Mouse (Mus musculus) lung, postnatal 25 days (tissue): ENCODE data around the gene Phospho2.

Source experiments
- DNase-seq: peaks from one replicate; pipeline ENCODE4 v3.0.0; 2022; ENCODE audit warnings: low spot score

Gene Phospho2

DNA sequence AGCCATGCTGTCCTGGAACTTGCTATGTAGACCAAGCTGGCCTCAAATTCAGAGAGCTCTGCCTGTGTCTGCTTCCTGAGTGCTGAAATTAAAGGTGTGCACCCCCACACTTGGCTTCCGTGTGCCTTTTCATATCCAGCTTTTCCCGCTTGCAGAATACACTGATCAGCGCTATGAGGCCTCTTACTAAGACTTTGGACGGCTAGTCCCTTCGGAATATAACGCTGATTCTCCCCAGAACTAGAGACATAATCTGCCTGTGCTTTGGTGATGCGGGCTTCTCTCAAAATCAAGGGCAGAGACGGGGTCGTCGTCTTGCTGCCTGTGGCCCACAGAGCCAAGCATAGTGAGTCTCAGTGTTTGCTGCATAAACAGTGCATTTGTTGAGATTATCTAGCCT lies 36.5 kb downstream of the Phospho2 start:
- DNase-seq = no peak

- peak; percentile 15 for DNase-seq
Measured at GRCm38 (mm10) chr2:69826380-69826779, 37.0 kb downstream of the Phospho2 start.

- DNase-seq = no peak
Measured at GRCm38 (mm10) chr2:69828031-69828430, 38.6 kb downstream of the Phospho2 start.

DNA sequence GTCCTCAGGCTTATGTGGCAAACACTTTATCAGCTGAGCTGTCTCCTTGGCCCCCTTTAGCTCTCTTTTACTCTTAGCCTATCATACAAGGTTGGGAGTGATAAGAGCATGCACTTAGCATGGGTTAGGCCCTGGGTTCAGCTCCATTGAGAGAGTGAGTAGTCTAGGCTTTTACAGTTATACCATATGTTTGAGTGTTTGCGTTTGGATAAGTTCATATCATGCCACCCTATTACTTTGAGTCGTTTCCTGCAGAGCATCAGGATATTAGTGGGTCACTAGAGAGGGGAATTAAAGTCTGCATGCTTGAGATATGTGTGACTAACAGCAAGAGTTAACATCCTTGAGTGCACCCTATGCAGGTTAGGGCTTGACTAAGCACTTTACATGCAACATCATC lies 40.3 kb downstream of the Phospho2 start:
- DNase-seq = no peak

DNA sequence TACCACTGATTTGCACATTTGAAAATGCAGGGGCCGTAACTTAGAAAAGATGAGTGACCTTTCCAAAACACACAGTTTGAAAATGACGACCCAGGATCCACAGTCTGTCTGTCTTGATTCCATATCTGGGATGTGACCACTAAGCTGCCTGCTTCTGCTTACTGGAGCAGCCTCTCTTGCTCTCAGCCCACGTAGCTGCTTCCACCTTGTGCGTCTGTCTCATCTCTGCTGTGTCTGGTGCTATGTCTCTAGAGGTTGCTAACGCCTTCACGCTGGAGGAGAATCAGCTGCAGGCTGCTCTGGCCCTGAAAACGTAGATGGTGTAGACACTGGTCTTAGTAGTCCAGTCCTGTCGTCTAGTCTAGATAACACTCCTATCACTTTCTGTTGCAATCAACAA lies 40.7 kb downstream of the Phospho2 start:
- no peak for DNase-seq

GRCm38 (mm10) chr2:69837244-69837967 lies 48.0 kb downstream of the Phospho2 start:
- no peak for DNase-seq

DNA sequence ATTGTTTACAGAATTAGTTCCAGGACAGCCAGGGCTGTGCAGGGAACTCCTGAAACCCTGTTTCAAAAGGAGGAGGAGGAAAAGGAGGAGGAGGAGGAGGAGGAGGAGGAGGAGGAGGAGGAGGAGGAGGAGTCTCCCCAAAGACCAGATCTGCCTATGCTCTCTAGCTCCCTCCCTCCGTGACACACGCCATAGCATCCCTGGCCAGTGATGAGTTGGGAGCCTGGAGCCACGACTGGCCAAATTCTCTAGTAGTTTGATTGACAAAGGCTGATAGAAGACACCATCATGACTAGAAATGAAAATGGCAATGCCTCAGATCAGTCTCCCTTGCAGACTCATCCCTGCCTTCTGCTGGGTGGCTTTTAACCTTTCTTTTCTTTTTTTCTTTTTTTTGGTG lies 48.6 kb downstream of the Phospho2 start:
- DNase-seq = no peak

GRCm38 (mm10) chr2:69838707-69839106 lies 49.3 kb downstream of the Phospho2 start:
- DNase-seq = no peak

- no peak for DNase-seq
Measured at GRCm38 (mm10) chr2:69840261-69840660, 50.8 kb downstream of the Phospho2 start.

DNA sequence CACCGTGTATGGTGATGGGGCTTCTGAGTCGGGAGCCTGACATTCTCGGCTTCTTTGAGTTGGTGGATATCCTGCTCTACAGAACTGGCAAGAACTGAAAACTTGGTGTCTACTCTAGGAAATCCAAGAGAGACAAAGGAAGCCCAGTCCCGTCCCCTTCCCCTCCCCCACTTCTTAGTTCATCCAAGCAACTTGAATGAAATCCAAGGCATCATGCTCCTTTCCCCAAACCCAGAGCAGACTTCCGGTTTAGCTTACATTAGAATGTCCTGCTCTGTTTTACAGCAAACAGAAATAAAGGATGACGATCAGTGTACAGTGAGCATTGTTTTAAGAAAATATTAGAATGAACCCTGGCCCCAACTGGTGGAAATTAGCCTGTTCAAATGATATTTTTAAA lies 59.8 kb downstream of the Phospho2 start:
- DNase-seq = no peak
